Mouse (Mus musculus) MEL (cell line): ENCODE data around the gene Nr4a1. TPM values are rescaled to one million over a fixed set of nuclear protein-coding genes. Genes with fewer than 3 reads are reported as not detected.
A peak's percentile ranks its signal among the peaks of the same experiment; 100 is the strongest.

Experiments used
- DNase-seq: peaks from one replicate; pipeline ENCODE4 v3.0.0; 2011; ENCODE audit warnings: low read depth, low spot score
- H3K27ac ChIP-seq: 2 replicates; pipeline ENCODE4 v1.5.1; 2012; ENCODE audit warnings: low read depth, mild to moderate bottlenecking, control low read depth, low read length, moderate library complexity; ENCODE audit not compliant: control insufficient read depth
- H3K27me3 ChIP-seq, 2 experiments: fragments of 150-350 bp in 1 of 2; sonication (generic) in 1 of 2; 2 replicates each; pipeline ENCODE4 v1.6.1; 2012; ENCODE audit warnings: low read length in 2 of 2, mild to moderate bottlenecking in 2 of 2, improper control_type of control experiment in 1 of 2, moderate library complexity in 1 of 2; ENCODE audit not compliant: insufficient read depth in 2 of 2, control insufficient read depth in 1 of 2
- H3K36me3 ChIP-seq, 2 experiments: 2 replicates each; pipeline ENCODE4 v1.6.1; 2012 to 2014; ENCODE audit warnings: low read length in 2 of 2, improper control_type of control experiment in 1 of 2, inconsistent platforms in 1 of 2, mild to moderate bottlenecking in 1 of 2; ENCODE audit not compliant: insufficient read depth in 2 of 2, control insufficient read depth in 1 of 2
- H3K4me1 ChIP-seq, 2 experiments: fragments of 150-350 bp in 1 of 2; sonication (generic) in 1 of 2; 2 replicates each; pipeline ENCODE4 v1.6.1; 2012; ENCODE audit warnings: low read length in 2 of 2, improper control_type of control experiment in 1 of 2, mild to moderate bottlenecking in 1 of 2; ENCODE audit not compliant: insufficient read depth in 2 of 2, control insufficient read depth in 1 of 2
- H3K4me3 ChIP-seq, 2 experiments: fragments of 150-350 bp in 1 of 2; sonication (generic) in 1 of 2; 2 replicates each; pipeline ENCODE4 v1.5.1; 2012; ENCODE audit warnings: low read depth in 2 of 2, low read length in 2 of 2, mild to moderate bottlenecking in 2 of 2, moderate library complexity in 2 of 2, control low read depth in 1 of 2, improper control_type of control experiment in 1 of 2; ENCODE audit not compliant: control insufficient read depth in 1 of 2, insufficient read depth in 1 of 2
- H3K79me2 ChIP-seq: 2 replicates; pipeline ENCODE4 v1.6.1; 2012; ENCODE audit warnings: mild to moderate bottlenecking, low read length, moderate library complexity; ENCODE audit not compliant: control insufficient read depth, poor library complexity, insufficient read depth
- H3K9ac ChIP-seq: 2 replicates; pipeline ENCODE4 v1.6.1; 2012; ENCODE audit warnings: low read depth, mild to moderate bottlenecking, control low read depth, low read length, moderate library complexity; ENCODE audit not compliant: control insufficient read depth, poor library complexity, severe bottlenecking
- H3K9me3 ChIP-seq: fragments of 150-350 bp; sonication (generic); replicated peaks from 2 replicates; pipeline ENCODE4 v1.6.1; 2012; ENCODE audit warnings: mild to moderate bottlenecking, low read length, improper control_type of control experiment, moderate library complexity; ENCODE audit not compliant: insufficient read depth
- BHLHE40 ChIP-seq: IDR thresholded peaks from 2 replicates; pipeline ENCODE4 v1.6.1; 2012; ENCODE audit warnings: low read depth, mild to moderate bottlenecking, inconsistent platforms, low read length, improper control_type of control experiment, borderline replicate concordance
- CHD1 ChIP-seq: IDR thresholded peaks from 2 replicates; pipeline ENCODE4 v1.6.1; 2012; ENCODE audit warnings: low read depth, mild to moderate bottlenecking, inconsistent platforms, low read length, improper control_type of control experiment
- CHD2 ChIP-seq: IDR thresholded peaks from 2 replicates; pipeline ENCODE4 v1.6.1; 2011; ENCODE audit warnings: low read length, improper control_type of control experiment
- E2F4 ChIP-seq: IDR thresholded peaks from 2 replicates; pipeline ENCODE4 v1.6.1; 2011; ENCODE audit warnings: low read depth, low read length, improper control_type of control experiment, borderline replicate concordance
- ELF1 ChIP-seq: IDR thresholded peaks from 2 replicates; pipeline ENCODE4 v1.6.1; 2014; ENCODE audit warnings: low read depth, mild to moderate bottlenecking, inconsistent platforms, low read length, improper control_type of control experiment, moderate library complexity
- EP300 ChIP-seq, 2 experiments: IDR thresholded peaks; 2 replicates each; pipeline ENCODE4 v1.6.1; 2011; ENCODE audit warnings: improper control_type of control experiment in 2 of 2, low read length in 2 of 2, low read depth in 1 of 2, mild to moderate bottlenecking in 1 of 2
- GATA1 ChIP-seq: IDR thresholded peaks from 2 replicates; pipeline ENCODE4 v1.6.1; 2011; ENCODE audit warnings: low read depth, low read length, improper control_type of control experiment
- MAZ ChIP-seq: IDR thresholded peaks from 2 replicates; pipeline ENCODE4 v1.6.1; 2012; ENCODE audit warnings: low read depth, mild to moderate bottlenecking, inconsistent platforms, low read length, improper control_type of control experiment
- MEF2A ChIP-seq: IDR thresholded peaks from 2 replicates; pipeline ENCODE4 v1.6.1; 2014; ENCODE audit warnings: low read depth, mild to moderate bottlenecking, inconsistent platforms, low read length, improper control_type of control experiment; ENCODE audit not compliant: poor library complexity, insufficient replicate concordance, severe bottlenecking; ENCODE audit errors: extremely low read depth
- MYB ChIP-seq: IDR thresholded peaks from 2 replicates; pipeline ENCODE4 v1.6.1; 2011; ENCODE audit warnings: mild to moderate bottlenecking, low read depth, low read length, improper control_type of control experiment
- MYC ChIP-seq: IDR thresholded peaks from 2 replicates; pipeline ENCODE4 v1.6.1; 2011; ENCODE audit warnings: low read depth, mild to moderate bottlenecking, low read length, improper control_type of control experiment, moderate library complexity
- NELFE ChIP-seq: IDR thresholded peaks from 2 replicates; pipeline ENCODE4 v1.6.1; 2011; ENCODE audit warnings: low read depth, low read length, improper control_type of control experiment
- NRF1 ChIP-seq: IDR thresholded peaks from 2 replicates; pipeline ENCODE4 v1.6.1; 2014; ENCODE audit warnings: low read depth, mild to moderate bottlenecking, inconsistent platforms, low read length, improper control_type of control experiment, moderate library complexity; ENCODE audit not compliant: poor library complexity, insufficient read depth, severe bottlenecking
- POLR2A ChIP-seq, 2 experiments: IDR thresholded peaks; 2 replicates each; pipeline ENCODE4 v1.6.1; 2011 to 2012; ENCODE audit warnings: low read length in 2 of 2, mild to moderate bottlenecking in 2 of 2, control low read depth in 1 of 2, improper control_type of control experiment in 1 of 2, low read depth in 1 of 2, moderate library complexity in 1 of 2; ENCODE audit not compliant: control insufficient read depth in 1 of 2, insufficient read depth in 1 of 2, poor library complexity in 1 of 2
- POLR2AphosphoS2 ChIP-seq: IDR thresholded peaks from 2 replicates; pipeline ENCODE4 v1.6.1; 2011; ENCODE audit warnings: low read length, improper control_type of control experiment
- RCOR1 ChIP-seq: IDR thresholded peaks from 2 replicates; pipeline ENCODE4 v1.6.1; 2012; ENCODE audit warnings: low read depth, mild to moderate bottlenecking, inconsistent platforms, low read length, improper control_type of control experiment
- SIN3A ChIP-seq: IDR thresholded peaks from 2 replicates; pipeline ENCODE4 v1.6.1; 2012; ENCODE audit warnings: low read length, improper control_type of control experiment, inconsistent platforms
- SMC3 ChIP-seq: IDR thresholded peaks from 2 replicates; pipeline ENCODE4 v1.6.1; 2011; ENCODE audit warnings: low read depth, low read length, improper control_type of control experiment
- TBP ChIP-seq: IDR thresholded peaks from 2 replicates; pipeline ENCODE4 v1.8.0; 2011; ENCODE audit warnings: low read depth, low read length, improper control_type of control experiment
- UBTF ChIP-seq: IDR thresholded peaks from 2 replicates; pipeline ENCODE4 v1.6.1; 2012; ENCODE audit warnings: low read depth, mild to moderate bottlenecking, inconsistent platforms, low read length, improper control_type of control experiment, moderate library complexity, borderline replicate concordance; ENCODE audit not compliant: insufficient read depth
- ZC3H11A ChIP-seq: IDR thresholded peaks from 2 replicates; pipeline ENCODE4 v1.6.1; 2012; ENCODE audit warnings: low read depth, mild to moderate bottlenecking, inconsistent platforms, low read length, improper control_type of control experiment
- ZMIZ1 ChIP-seq: IDR thresholded peaks from 2 replicates; pipeline ENCODE4 v1.6.1; 2012; ENCODE audit warnings: low read depth, mild to moderate bottlenecking, inconsistent platforms, low read length, improper control_type of control experiment, moderate library complexity
- ZNF384 ChIP-seq: IDR thresholded peaks from 2 replicates; pipeline ENCODE4 v1.6.1; 2012; ENCODE audit warnings: low read depth, mild to moderate bottlenecking, inconsistent platforms, low read length, improper control_type of control experiment
- polyA plus RNA-seq, 2 experiments: library from polyadenylated mRNA; stranded (reverse) in 1 of 2; unstranded in 1 of 2; fragments of >175 nt in 1 of 2; fragments of >200 nt in 1 of 2; gene quantifications; 2 replicates each; pipeline versions ENCODE4 v1.2.1 to v1.2.4; 2012; ENCODE audit warnings: low replicate concordance in 2 of 2, low read depth in 1 of 2; ENCODE audit not compliant: insufficient read length in 2 of 2, insufficient read depth in 1 of 2, missing spikeins in 1 of 2
- total RNA-seq: library from RNA; depleted of rRNA; stranded (reverse); fragments of 300-350 nt; gene quantifications from 2 replicates; pipeline ENCODE4 v1.2.3, GENCODE M21; 2012

Nr4a1 gene
- total and polyA plus RNA-seq, 3 experiments, result 2.0 to 12.8 TPM; not detected in 1

DNA sequence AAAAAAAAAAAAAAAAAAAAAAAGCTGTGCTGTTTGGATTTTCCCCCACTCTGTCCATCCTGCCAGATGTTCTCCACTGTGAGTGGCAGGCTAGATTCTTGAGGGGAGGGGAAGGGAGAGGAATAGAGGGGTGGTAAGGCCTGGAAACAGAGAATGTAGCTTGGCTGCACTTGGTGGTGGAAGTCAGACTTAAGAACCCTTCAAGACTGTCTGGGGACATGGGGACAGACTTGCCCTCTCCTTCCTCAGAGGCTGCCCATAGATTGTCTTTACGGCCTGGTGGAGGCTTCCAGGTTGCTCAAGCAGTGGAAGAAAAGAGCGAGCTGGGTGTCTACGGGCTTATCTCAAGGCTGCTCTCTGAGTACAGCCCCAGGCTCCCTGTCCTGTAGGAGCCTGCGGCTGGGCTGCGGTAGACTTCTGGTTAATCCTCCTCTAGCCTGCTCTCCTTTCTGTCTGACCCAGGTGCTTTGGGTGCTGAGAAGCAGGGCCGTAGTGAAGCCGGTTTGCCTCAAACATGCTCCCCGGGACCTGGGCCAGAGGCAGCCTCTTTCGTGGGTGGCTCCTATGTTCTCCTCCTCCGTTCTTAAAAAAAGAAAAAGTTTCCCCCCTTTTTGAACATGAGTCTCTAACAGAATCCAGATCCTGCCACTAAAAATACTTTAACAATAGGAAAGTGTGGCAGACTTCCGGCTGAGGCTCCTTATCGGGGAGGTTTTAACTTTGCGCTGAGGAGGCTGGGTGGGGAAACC lies 7.0 kb downstream of the Nr4a1 start:
- Histone ChIP-seq H3K9ac (peak overlapping the region; percentile 58), H3K27ac (peak overlapping the region; percentile 88)
- TF ChIP-seq CHD2 (no peak), SIN3A (peak; percentile 84), ZNF384 (peak; percentile 79), MAZ (no peak), CHD1 (0 out of 2 replicates have a peak, but pooled peaks have one; percentile 10), EP300 (IDR thresholded peaks at IDR 0.05; ENCODE audit: low read depth in 1 of 2, low read length in 2 of 2) (peak in 1 of 2 experiments; percentile 48), POLR2A (IDR thresholded peaks at IDR 0.05; ENCODE audit: control insufficient read depth in 1 of 2, insufficient read depth in 1 of 2, low read depth in 1 of 2, low read length in 2 of 2, poor library complexity in 1 of 2) (peak; percentile 23 to 63; a peak in 2 of 4 replicates), ZMIZ1 (peak; percentile 51; the same call in 1 of the 2 replicates), MEF2A (0 out of 2 replicates have a peak, but pooled peaks have one; percentile 45), GATA1 (peak; percentile 74), E2F4 (no peak), NELFE (peak; percentile 33; the same call in 1 of the 2 replicates), UBTF (peak; percentile 95), BHLHE40 (no peak), TBP (peak; percentile 94), MYC (0 out of 2 replicates have a peak, but pooled peaks have one; percentile 44), ELF1 (peak; percentile 70), NRF1 (peak; percentile 16; the same call in 1 of the 2 replicates), RCOR1 (no peak)
- TF ChIP-seq, all 39 proteins: peak for 14
- Histone ChIP-seq H3K4me3 (peak overlapping the region; percentile 29 to 51), H3K79me2 (no peaks in the 10 kb centered on the region), H3K36me3 (peaks cover 0 to 26% of the 10 kb centered on the region in 2 experiments; a peak in 2 of 4 replicates), H3K9me3 (no peaks in the 10 kb centered on the region), H3K27me3 (no peaks in the 10 kb centered on the region), H3K4me1 (peaks cover 11 to 35% of the 10 kb centered on the region in 2 experiments)
- peak; percentile 83 for DNase-seq

DNA sequence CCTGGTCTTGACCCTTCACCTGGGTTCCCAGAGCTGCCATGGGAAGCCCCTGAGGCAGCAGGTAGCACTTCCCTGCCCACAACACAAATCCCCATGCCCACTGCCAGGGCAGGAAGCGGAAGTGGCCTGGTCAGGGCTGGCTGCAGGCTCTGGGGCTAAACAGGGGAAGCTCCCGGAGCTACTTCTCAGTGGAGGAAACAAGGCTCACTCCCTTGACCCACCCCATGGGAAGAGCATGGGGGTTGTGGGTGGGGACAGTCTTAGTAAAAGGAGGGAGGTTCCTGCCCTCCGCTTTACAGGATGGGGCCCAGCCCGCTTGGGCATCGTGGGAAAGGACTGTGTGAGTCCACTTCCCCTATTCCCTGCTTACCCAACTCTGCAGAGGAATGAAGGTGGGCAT lies 8.4 kb downstream of the Nr4a1 start:
- TF ChIP-seq NRF1 (no peak), NELFE (no peak), MYC (no peak), SIN3A (no peak), ZNF384 (no peak), MYB (no peak), SMC3 (no peak), CHD1 (no peak), ZC3H11A (no peak), BHLHE40 (no peak), POLR2AphosphoS2 (no peak)
- TF ChIP-seq, all 39 proteins: peak for 0
- H3K9me3 ChIP-seq, result no peaks in the 10 kb centered on the region
- no peak overlapping the region for H3K9ac ChIP-seq
- H3K4me1 ChIP-seq, result peaks cover 11 to 24% of the 10 kb centered on the region in 2 experiments
- no peak overlapping the region for H3K27ac ChIP-seq
- H3K36me3 ChIP-seq, result peaks cover 0 to 16% of the 10 kb centered on the region in 2 experiments; a peak in 2 of 4 replicates
- no peaks in the 10 kb centered on the region for H3K79me2 ChIP-seq
- DNase-seq, result no peak
- H3K4me3 ChIP-seq, result no peak overlapping the region
- H3K27me3 ChIP-seq, result no peaks in the 10 kb centered on the region
